Mouse (Mus musculus): Measurements from ENCODE around the gene Psme2b.
"Not testable (repeated sequence)": the region's sequence is repeated elsewhere in the genome, so short reads cannot be mapped to it uniquely, and the experiment has no call there.

Psme2b gene

GRCm38 (mm10) chr11:48901567-48901930 lies 44.4 kb downstream of the Psme2b start:
- DNase-seq (ENCODE audit: low read depth, low spot score) = not testable (repeated sequence)

GRCm38 (mm10) chr11:48900654-48901566 lies 45.1 kb downstream of the Psme2b start:
- not testable (repeated sequence) for DNase-seq (ENCODE audit: low read depth, low spot score)

- no peak for DNase-seq (ENCODE audit: low read depth, low spot score)
These were observed 47.1 kb downstream of the Psme2b start for GRCm38 (mm10) chr11:48898812-48899431.

All from ES-CJ7 (cell line).